In genomic region chrX:7638401-7639091, GRCm38 (mm10) we compare ENCODE assay signal across 8 mouse cellular contexts. TPM values are rescaled to one million over a fixed set of nuclear protein-coding genes. Genes with fewer than 3 reads are reported as not detected.
DNase-seq lines count a peak whose midpoint lies in the region; ATAC-seq and TF ChIP-seq lines count a peak whose summit lies in the region.

Syp (plus strand) TSS chrX:7638471.

- H3K4me1 ChIP-seq in hindbrain, embryonic 13.5 days (replicated peaks) = peaks cover 5% of the 10 kb centered on the region
- H3K4me1 ChIP-seq in thymus, adult 2 months (replicated peaks; ENCODE audit: control insufficient read depth, insufficient read depth, low read length) = 0 out of 2 replicates have a peak, but pooled peaks cover 5% of the 10 kb centered on the region

- H3K27me3 ChIP-seq in Patski = peaks cover 22% of the 10 kb centered on the region
- H3K27me3 ChIP-seq in hindbrain, embryonic 13.5 days = no peaks in the 10 kb centered on the region
- no peaks in the 10 kb centered on the region; the same call in 1 of the 2 replicates for H3K27me3 ChIP-seq in thymus, adult 2 months (ENCODE audit: control insufficient read depth, insufficient read depth, low read length)

- 14% methylated on average over 42 of the region's 42 CpGs for WGBS in hindbrain, embryonic 13.5 days
- WGBS in thymus, adult 2 months = 2% methylated on average over 39 of the region's 42 CpGs

- TF ChIP-seq POLR2A in thymus, adult 2 months (IDR thresholded peaks at IDR 0.05; ENCODE audit: control insufficient read depth, extremely low read depth, insufficient read depth, low read length, poor library complexity) = no peak

- no peaks in the 10 kb centered on the region for H3K9me3 ChIP-seq in hindbrain, embryonic 13.5 days

- POLR2A ChIA-PET in Patski (lab: Charles Lee) = interaction anchor here (0.5 kb wide), 1 partner anchor 296 kb away, joined by 3 read pairs; no protein-coding TSS in a partner anchor

- peak within 1 kb of the TSS; percentile 62 for H3K4me2 ChIP-seq in hindbrain, embryonic 13.5 days

- ATAC-seq in Patski = peak; percentile 33
- peak; percentile 76 for ATAC-seq in hindbrain, embryonic 13.5 days (ENCODE audit: low FRiP score)

- peak within 1 kb of the TSS; percentile 51 for H3K4me3 ChIP-seq in hindbrain, embryonic 13.5 days
- H3K4me3 ChIP-seq in thymus, adult 2 months (ENCODE audit: control insufficient read depth, insufficient read depth, low read length) = no peak within 1 kb of the TSS

- H3K27ac ChIP-seq in hindbrain, embryonic 13.5 days = peak within 1 kb of the TSS; percentile 91
- H3K27ac ChIP-seq in thymus, adult 2 months (ENCODE audit: control insufficient read depth, insufficient read depth, low read length) = no peak within 1 kb of the TSS

- DNase-seq in Patski (ENCODE audit: low read depth, low spot score) = no peak
- DNase-seq in cerebellum, adult 9-11 months = peak; percentile 92
- DNase-seq in frontal cortex, postnatal 10 days (ENCODE audit: low spot score in 2 of 2) = peak; percentile 78 to 80
- DNase-seq in layer of hippocampus, postnatal 25 days (ENCODE audit: extremely low spot score in 1 of 2, low spot score in 1 of 2) = peak; percentile 79 to 81
- peak; percentile 73 for DNase-seq in lung, postnatal 10 days
- DNase-seq in ovary, postnatal 10 days (ENCODE audit: low spot score) = peak; percentile 33
- peak; percentile 87 for DNase-seq in thymus, adult 2 months

- CTCF ChIA-PET in Patski (lab: Charles Lee) = no interaction called here

- H3K9ac ChIP-seq in hindbrain, embryonic 13.5 days = peak within 1 kb of the TSS; percentile 78

- H3K36me3 ChIP-seq in hindbrain, embryonic 13.5 days = no peaks in the 10 kb centered on the region
- no peaks in the 10 kb centered on the region for H3K36me3 ChIP-seq in thymus, adult 2 months (ENCODE audit: control insufficient read depth, insufficient read depth, low read length)

- in situ Hi-C loops in Patski (cut with MboI; ENCODE audit: low pct_unique_long_range_greater_than_20kb) = loop anchor here (25.0 kb wide), 1 partner anchor 1376 kb away; no protein-coding TSS in a partner anchor

- no peak for TF ChIP-seq CTCF in Patski (IDR thresholded peaks at IDR 0.05)
- no peak for TF ChIP-seq CTCF in thymus, adult 2 months (IDR thresholded peaks at IDR 0.05; ENCODE audit: borderline replicate concordance, control insufficient read depth, extremely low read depth, insufficient read depth, low read length, poor library complexity)

RNA-seq across cellular contexts. Expression of gene Syp, which starts in this region (rescaled TPM):
- 1.1 TPM for polyA plus RNA-seq in Patski (2021)
- 108 and 115 TPM in 2 replicates for polyA plus RNA-seq in hindbrain, embryonic 13.5 days (2015; fragmentation: Nextera tagmentation; extraction: Ambion mirVana)
- total RNA-seq in layer of hippocampus, postnatal 25 days (2021) = 1,000 to 10,000 TPM; 1,873 to 2,127 TPM
- polyA plus RNA-seq in thymus, adult 2 months (2012; rRNA removed) = 1.2 and 1.8 TPM in 2 replicates

Comparison
In these comparisons a context has a peak if more than half of its experiments do, and no peak if none do; other contexts are left out.
1. RNA of gene Syp (polyA plus RNA-seq): 108 to 115 TPM in hindbrain, embryonic 13.5 days; 1.2 to 1.8 TPM in thymus, adult 2 months and 1.1 TPM in Patski (single experiment); every median in the first group is over 10 times any median in the second.